In the genomic region with DNA sequence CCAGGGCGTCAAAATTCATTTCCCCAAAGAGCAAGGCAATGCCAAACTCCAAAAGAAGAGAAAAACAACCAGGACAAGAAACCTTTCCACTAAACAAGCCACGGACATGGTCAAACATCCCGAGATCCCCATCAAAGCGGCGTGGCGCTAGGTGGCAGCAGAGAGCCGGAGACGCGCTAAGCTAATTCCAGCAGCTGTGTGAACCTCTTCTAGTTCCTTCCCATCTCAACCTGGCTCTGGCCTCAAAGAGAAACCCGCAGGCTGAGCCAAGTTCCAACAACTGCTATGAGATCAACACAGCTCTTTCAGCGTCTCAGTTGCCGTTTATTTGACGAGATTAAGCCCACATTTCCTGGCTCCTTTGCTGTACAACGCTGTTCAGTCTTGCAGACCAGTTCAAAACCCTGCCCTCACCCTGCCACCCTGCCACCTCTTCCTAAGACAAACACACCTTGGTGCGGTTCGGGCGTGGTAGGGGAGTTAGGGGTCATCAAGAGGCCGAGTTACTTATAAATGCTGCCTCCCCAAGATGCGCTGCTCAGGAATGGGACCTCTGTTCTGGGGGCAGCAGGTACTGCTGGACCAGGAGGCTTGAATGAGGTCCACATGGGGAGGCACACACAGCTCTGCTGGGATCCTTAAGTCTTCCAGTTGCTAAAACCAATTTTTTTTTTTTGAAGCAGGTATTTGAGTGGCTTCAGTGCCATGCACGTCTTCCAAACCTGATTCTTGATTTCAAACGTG, we compare ENCODE assay signal across 8 mouse cellular contexts. TPM values are rescaled to one million over a fixed set of nuclear protein-coding genes. Genes with fewer than 3 reads are reported as not detected.
DNase-seq lines count a peak whose midpoint lies in the region; ATAC-seq and TF ChIP-seq lines count a peak whose summit lies in the region.

No protein-coding gene starts in this region.

- peak; percentile 84 for DNase-seq in hindbrain, embryonic 10.5 days (ENCODE audit: low spot score)
- DNase-seq in cerebellum, postnatal 10 days: peak; percentile 93 to 95
- DNase-seq in frontal cortex, postnatal 25 days (ENCODE audit: low spot score in 2 of 2): peak; percentile 84
- peak; percentile 85 for DNase-seq in kidney, adult 18-20 months
- peak; percentile 90 for DNase-seq in limb, embryonic 10.5 days (ENCODE audit: low spot score)
- peak; percentile 87 for DNase-seq in midbrain, postnatal 0 days (ENCODE audit: low spot score)
- peak; percentile 25 to 54 for DNase-seq in spleen, postnatal 14 days (ENCODE audit: low spot score in 2 of 2)

- H3K27ac ChIP-seq in hindbrain, embryonic 10.5 days: no peak overlapping the region
- no peak overlapping the region for H3K27ac ChIP-seq in hindbrain, embryonic 13.5 days
- H3K27ac ChIP-seq in limb, embryonic 10.5 days: no peak overlapping the region
- H3K27ac ChIP-seq in midbrain, postnatal 0 days (ENCODE audit: low read depth, low read length): no peak overlapping the region

- H3K36me3 ChIP-seq in hindbrain, embryonic 10.5 days: no peaks in the 10 kb centered on the region
- H3K36me3 ChIP-seq in hindbrain, embryonic 13.5 days: no peaks in the 10 kb centered on the region
- no peaks in the 10 kb centered on the region for H3K36me3 ChIP-seq in limb, embryonic 10.5 days
- H3K36me3 ChIP-seq in midbrain, postnatal 0 days (ENCODE audit: insufficient read depth, low read length): no peaks in the 10 kb centered on the region

- no peak overlapping the region for H3K4me3 ChIP-seq in hindbrain, embryonic 10.5 days
- H3K4me3 ChIP-seq in hindbrain, embryonic 13.5 days: no peak overlapping the region
- H3K4me3 ChIP-seq in limb, embryonic 10.5 days: no peak overlapping the region
- H3K4me3 ChIP-seq in midbrain, postnatal 0 days (ENCODE audit: low read depth, low read length): no peak overlapping the region

- no peak overlapping the region for H3K9ac ChIP-seq in hindbrain, embryonic 13.5 days
- H3K9ac ChIP-seq in midbrain, postnatal 0 days (replicated peaks; ENCODE audit: low read length, poor library complexity, severe bottlenecking): no peak overlapping the region

- H3K4me2 ChIP-seq in hindbrain, embryonic 13.5 days: no peak overlapping the region
- H3K4me2 ChIP-seq in midbrain, postnatal 0 days (ENCODE audit: low read depth, low read length, poor library complexity, severe bottlenecking): no peak overlapping the region

- H3K27me3 ChIP-seq in hindbrain, embryonic 10.5 days (ENCODE audit: insufficient read depth, poor library complexity, severe bottlenecking): no peaks in the 10 kb centered on the region; the same call in none of the 2 replicates
- H3K27me3 ChIP-seq in hindbrain, embryonic 13.5 days: 0 out of 2 replicates have a peak, but pooled peaks cover 8% of the 10 kb centered on the region
- 0 out of 2 replicates have a peak, but pooled peaks cover 4% of the 10 kb centered on the region for H3K27me3 ChIP-seq in limb, embryonic 10.5 days (ENCODE audit: low read depth, poor library complexity, severe bottlenecking)
- H3K27me3 ChIP-seq in midbrain, postnatal 0 days (ENCODE audit: insufficient read depth, low read length): no peaks in the 10 kb centered on the region

- WGBS in hindbrain, embryonic 10.5 days: 29% methylated on average over 21 of the region's 21 CpGs
- 29% methylated on average over 21 of the region's 21 CpGs for WGBS in hindbrain, embryonic 13.5 days
- WGBS in limb, embryonic 10.5 days: 26% methylated on average over 21 of the region's 21 CpGs
- WGBS in midbrain, postnatal 0 days: 24% methylated on average over 21 of the region's 21 CpGs

- TF ChIP-seq CTCF in midbrain, postnatal 0 days (IDR thresholded peaks at IDR 0.05): peak; percentile 94

- H3K9me3 ChIP-seq in hindbrain, embryonic 10.5 days: no peaks in the 10 kb centered on the region
- H3K9me3 ChIP-seq in hindbrain, embryonic 13.5 days: no peaks in the 10 kb centered on the region
- H3K9me3 ChIP-seq in limb, embryonic 10.5 days (replicated peaks): no peaks in the 10 kb centered on the region
- no peaks in the 10 kb centered on the region for H3K9me3 ChIP-seq in midbrain, postnatal 0 days (ENCODE audit: low read length)

- no peak for ATAC-seq in hindbrain, embryonic 13.5 days (ENCODE audit: low FRiP score)
- ATAC-seq in midbrain, postnatal 0 days (ENCODE audit: low FRiP score): peak; percentile 63; the same call in 1 of the 2 replicates

- H3K4me1 ChIP-seq in hindbrain, embryonic 10.5 days (replicated peaks): 0 out of 2 replicates have a peak, but pooled peaks cover 4% of the 10 kb centered on the region
- 0 out of 2 replicates have a peak, but pooled peaks cover 3% of the 10 kb centered on the region for H3K4me1 ChIP-seq in hindbrain, embryonic 13.5 days (replicated peaks)
- peaks cover 4% of the 10 kb centered on the region; the same call in 1 of the 2 replicates for H3K4me1 ChIP-seq in limb, embryonic 10.5 days
- no peaks in the 10 kb centered on the region for H3K4me1 ChIP-seq in midbrain, postnatal 0 days (ENCODE audit: insufficient read depth, low read length)

RNA-seq across cellular contexts. Expression of gene Kbtbd8, which starts 18.5 kb away (rescaled TPM):
- 4.5 and 7.7 TPM in 2 replicates for polyA plus RNA-seq in hindbrain, embryonic 10.5 days (2016; fragmentation: Nextera tagmentation; extraction: Ambion mirVana)
- polyA plus RNA-seq in hindbrain, embryonic 13.5 days (2015; fragmentation: Nextera tagmentation; extraction: Ambion mirVana): 4.3 and 4.4 TPM in 2 replicates
- 7.4 and 9.2 TPM in 2 replicates for polyA plus RNA-seq in limb, embryonic 10.5 days (2016; fragmentation: Nextera tagmentation; extraction: Ambion mirVana)
- 3.7 and 6.0 TPM in 2 replicates for total RNA-seq in midbrain, postnatal 0 days (2014; rRNA removed)
- 1.0 and 1.5 TPM in 2 replicates for polyA plus RNA-seq in midbrain, postnatal 0 days (2015; fragmentation: Nextera tagmentation; extraction: Ambion mirVana)

Comparison
In these comparisons a context has a peak if more than half of its experiments do, and no peak if none do; other contexts are left out.
1. DNase-seq: peak in every context shown above with its lines; median percentile 94 in cerebellum, postnatal 10 days; 90 in limb, embryonic 10.5 days; 87 in midbrain, postnatal 0 days; 85 in kidney, adult 18-20 months; 84 in hindbrain, embryonic 10.5 days; 84 in frontal cortex, postnatal 25 days; 40 in spleen, postnatal 14 days.